Mouse (Mus musculus) erythroblast, embryonic 14.5 days (primary cell): Measurements from ENCODE around the gene Sh3pxd2a.

Source experiments
- GATA1 ChIP-seq: IDR thresholded peaks from 2 replicates; pipeline ENCODE4 v1.6.1; 2012; ENCODE audit warnings: low read length, inconsistent platforms, mixed read lengths
- TAL1 ChIP-seq: IDR thresholded peaks from 3 replicates; pipeline ENCODE4 v1.6.1; 2012; ENCODE audit warnings: low read length, inconsistent platforms, mixed read lengths

DNA sequence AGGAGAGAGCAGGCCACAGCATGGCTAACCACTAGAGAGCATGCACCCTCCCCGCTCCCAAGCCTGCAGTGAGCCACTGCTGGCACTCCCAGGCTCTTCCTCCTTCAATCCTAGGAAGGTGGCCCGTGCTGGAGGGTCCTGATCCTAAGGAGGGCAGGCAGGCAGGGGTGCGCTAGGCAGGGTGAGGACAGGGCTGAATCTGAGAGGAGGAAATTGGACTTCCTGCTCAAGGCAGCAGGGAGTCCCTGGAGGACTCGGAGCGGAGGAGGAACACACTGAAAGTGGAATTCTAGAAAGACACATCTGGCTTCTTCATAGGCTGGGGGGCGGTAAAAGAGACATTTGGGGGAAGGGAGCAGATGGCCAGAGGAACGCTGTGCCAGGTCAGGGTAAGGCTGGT, 55.5 kb downstream of the Sh3pxd2a start:
- TF ChIP-seq GATA1 (no peak), TAL1 (no peak)
